Mouse (Mus musculus) megakaryocyte-erythroid progenitor cell, adult 5 weeks (primary cell): ENCODE measurements around the gene Sned1. TPM values are rescaled to one million over a fixed set of nuclear protein-coding genes. Genes with fewer than 3 reads are reported as not detected.

Source experiments
- polyA plus RNA-seq: library from polyadenylated mRNA; stranded (reverse); fragments of >175 nt; gene quantifications from 2 replicates; pipeline ENCODE4 v1.2.3, GENCODE M21; 2012

The Sned1 gene
- 0.29 and 0.32 TPM in 2 replicates for polyA plus RNA-seq

GRCm38 (mm10) chr1:93235576-93236544, at the start of gene Sned1:
Gene Sned1 (plus strand): TSS chr1:93235841.

DNA sequence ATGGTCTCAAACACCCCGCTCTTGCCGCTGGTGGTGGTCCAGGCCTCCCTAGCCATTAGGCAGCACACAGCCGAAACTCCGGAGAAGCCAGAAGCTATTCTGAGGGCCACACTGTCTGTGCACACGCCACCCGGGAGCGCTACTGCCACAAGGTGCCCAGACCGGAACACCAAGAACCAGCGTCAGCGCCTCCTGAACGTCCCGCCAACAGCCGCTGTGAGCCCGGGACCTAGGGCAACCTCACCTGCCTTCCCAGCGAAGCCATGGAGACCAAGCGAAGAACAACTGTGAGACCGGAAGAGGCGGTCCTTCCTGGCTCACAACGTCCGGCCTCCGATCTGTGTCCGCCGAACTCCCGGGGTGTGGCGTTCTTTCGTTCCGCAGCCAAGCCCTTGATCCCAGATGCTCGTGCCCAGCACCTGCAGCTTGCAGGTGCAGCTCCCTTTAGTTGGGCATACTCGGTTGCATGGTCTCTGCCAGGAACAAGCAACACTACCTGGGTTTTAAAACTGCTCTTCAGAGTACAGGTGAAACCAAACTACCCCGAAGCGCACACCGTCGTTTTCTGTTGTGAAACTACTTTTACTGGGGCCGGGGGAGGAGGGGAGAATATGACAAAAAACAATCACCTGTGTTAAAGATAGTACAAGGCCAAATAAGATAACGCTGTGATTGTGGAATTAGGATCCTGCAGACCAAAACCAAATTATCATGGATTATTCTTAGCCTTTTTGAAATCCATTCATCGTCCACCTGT, 70.1 kb downstream of the Sned1 start, which contains the start of gene Mterf4:
Gene Mterf4, minus strand, starts transcription at position 335 of the 757 bp plus-strand sequence.

DNA sequence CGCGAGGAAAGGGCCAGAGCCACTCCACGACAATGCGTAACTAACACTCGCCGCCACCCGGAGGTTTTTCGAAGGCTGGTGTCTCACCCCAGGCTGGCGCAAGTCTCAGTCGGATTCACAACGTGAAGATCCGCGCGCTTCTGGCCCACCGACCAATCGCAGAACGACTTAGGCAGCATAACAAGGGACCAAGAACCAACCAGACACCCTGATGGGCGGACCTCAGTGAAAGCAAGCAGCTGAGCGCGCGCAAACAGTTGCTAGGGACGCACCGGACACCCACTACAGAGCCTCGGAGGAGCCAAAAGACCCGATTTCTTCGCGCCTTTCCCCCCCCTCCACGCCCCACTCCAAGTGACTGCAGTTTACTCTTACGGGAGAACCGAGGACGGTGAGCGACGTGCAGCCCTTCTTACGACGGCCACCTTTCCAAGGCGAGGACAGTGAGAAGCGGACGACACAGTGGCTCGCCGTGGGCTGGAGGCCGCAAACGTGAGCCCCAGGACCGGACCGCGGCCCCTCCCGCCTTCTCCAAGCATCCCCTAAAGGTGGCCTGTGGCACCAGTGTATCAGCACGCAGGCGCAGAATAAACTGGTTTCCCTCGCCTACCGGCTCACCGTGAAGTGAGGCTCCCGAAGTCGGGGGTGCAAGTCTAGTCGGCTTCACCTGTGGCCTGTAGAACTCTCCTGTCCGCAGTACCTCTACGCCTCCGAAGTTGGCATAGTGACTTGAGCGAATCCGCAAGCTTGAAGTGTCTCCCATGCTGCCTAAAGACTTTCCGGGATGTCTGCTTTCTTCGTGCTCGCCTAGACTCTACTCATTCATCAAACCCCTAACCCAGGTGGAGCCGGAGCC, 107.2 kb downstream of the Sned1 start, which contains the start of the genes Ppp1r7 and Pask:
Gene Ppp1r7, plus strand, starts transcription at position 207 of the 856 bp plus-strand sequence.
Gene Pask, minus strand, starts transcription at position 835 of the 856 bp plus-strand sequence.

Other genes starting within 250 kb of the Sned1 start
- not detected in 2 replicates for gene Aqp12, start 229.5 kb upstream of the Sned1 start, polyA plus RNA-seq
- 0.03 and 0.05 TPM in 2 replicates for gene Kif1a, start 133.9 kb upstream of the Sned1 start, polyA plus RNA-seq
- gene Agxt, start 100.6 kb upstream of the Sned1 start, polyA plus RNA-seq = not detected in 2 replicates
- gene 2310007B03Rik, start 74.9 kb upstream of the Sned1 start, polyA plus RNA-seq = not detected in 2 replicates
- gene Crocc2, start 67.1 kb upstream of the Sned1 start, polyA plus RNA-seq = not detected in 2 replicates
- 3.1 and 3.4 TPM in 2 replicates for gene Mterf4, start 70.1 kb downstream of the Sned1 start, polyA plus RNA-seq
- 16.4 and 21.4 TPM in 2 replicates for gene Ppp1r7, start 107.0 kb downstream of the Sned1 start, polyA plus RNA-seq
- 4.1 and 5.1 TPM in 2 replicates for gene Pask, start 107.6 kb downstream of the Sned1 start, polyA plus RNA-seq
- 0.01 and 0.03 TPM in 2 replicates for gene Ano7, start 138.1 kb downstream of the Sned1 start, polyA plus RNA-seq
- 38.1 and 39.8 TPM in 2 replicates for gene Hdlbp, start 243.0 kb downstream of the Sned1 start, polyA plus RNA-seq